Mouse (Mus musculus) CD4-positive, CD25-positive, alpha-beta regulatory T cell, adult 4 months (primary cell): ENCODE measurements at regions not wholly inside any gene's neighbourhood (a gene's known extent, or its start where the extent isn't known, plus 50 kb on each side); places are given as distances from the start of the nearest gene placed in this dataset.

Source experiments
- ATAC-seq: one replicate; pipeline ENCODE4 v1.8.0; 2017

DNA sequence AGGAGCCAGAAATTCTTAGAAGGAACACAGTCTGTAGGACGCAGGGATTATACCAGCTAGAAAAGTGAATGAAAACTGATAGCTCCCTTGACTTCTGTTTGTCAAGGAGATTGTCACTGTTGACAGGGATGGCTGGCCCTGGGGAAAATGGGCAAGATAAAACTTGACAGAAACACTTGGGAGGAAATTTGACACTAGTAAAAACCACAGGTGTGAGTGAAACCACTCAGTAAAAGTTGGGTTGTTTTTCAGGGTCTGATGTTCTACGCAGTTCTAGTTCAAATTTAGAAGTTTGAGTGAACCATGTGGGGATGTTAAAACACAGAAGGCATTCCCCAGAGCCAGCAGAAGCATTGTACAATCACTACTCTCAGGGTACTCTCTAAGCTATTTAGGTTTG lies 246.6 kb upstream of the Prep start:
- no peak for ATAC-seq

DNA sequence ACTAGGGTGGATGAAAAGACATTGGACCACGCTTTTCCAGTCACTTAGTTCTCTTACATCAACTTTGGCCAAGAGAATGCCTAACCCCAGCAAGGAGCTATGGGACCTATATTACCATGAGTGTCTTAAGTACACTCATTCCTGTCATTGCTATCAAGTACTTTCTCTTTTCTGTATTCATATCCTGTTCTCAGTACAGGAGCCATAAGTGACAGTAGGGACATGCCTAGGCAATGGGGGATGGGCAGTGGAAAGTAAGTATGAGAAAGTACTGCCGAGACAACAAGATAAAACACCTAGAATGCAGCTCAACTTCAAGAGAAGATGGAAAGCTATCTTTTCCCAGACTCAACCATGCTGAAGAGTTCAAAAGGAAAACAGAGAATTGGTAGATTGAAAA lies 247.6 kb upstream of the Prep start:
- no peak for ATAC-seq

DNA sequence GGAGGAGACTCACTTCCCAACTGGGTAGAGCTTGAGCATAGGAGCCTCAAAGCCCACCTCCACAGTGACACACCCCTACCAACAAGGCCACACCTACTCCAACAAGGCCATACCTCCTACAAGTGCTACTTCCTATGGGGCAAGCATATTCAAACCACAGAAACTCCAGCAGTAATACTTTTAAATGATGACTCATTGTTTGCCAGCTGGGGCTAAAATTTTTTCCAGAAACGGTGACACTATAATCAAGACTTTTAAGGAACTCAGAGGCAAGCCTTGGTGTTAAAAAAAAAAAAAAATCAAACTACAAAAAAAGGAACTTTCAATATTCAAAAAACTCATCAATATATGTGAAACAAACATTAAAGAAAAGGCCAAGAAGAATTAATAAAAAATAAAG lies 248.4 kb upstream of the Prep start:
- ATAC-seq: no peak

DNA sequence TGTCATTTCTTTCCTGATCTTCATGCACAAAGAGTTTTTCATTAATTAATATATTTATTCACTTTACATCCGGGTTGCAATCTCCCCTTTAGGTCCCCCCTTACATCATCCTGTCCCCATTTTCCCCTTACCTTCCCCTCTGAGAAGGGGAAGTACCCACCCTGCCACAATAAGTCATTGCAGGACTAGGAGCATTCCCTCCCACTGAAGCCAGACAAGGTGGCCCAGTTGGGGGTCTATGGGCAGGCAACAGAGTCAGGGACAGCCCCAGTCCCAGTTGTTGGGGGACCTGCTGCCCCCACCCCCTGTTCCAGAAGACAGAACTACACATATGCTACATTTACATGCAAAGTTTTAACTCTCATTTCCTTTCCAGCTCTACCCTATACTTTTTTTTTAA lies 267.9 kb upstream of the Prdm1 start:
- no peak for ATAC-seq

DNA sequence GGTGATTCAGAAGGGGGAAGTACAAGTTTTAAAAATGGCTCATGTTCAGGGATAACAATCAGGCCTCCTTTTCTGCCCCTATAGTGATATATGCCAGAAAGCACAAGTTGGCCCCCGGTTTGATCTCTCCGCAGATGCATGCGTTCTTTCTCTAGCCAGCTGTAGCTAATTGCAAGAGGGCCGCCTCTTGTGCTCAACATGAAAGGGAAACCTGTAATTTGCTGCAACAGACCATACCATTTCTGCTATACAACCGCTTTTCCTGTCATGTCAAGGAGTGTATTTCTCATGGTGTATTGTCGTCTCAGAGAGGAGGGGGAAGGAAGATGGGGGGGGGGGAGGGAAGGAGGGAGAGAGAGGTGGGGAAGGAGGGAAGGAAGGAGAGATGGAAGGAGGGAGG lies 257.1 kb upstream of the Prdm1 start:
- no peak for ATAC-seq

DNA sequence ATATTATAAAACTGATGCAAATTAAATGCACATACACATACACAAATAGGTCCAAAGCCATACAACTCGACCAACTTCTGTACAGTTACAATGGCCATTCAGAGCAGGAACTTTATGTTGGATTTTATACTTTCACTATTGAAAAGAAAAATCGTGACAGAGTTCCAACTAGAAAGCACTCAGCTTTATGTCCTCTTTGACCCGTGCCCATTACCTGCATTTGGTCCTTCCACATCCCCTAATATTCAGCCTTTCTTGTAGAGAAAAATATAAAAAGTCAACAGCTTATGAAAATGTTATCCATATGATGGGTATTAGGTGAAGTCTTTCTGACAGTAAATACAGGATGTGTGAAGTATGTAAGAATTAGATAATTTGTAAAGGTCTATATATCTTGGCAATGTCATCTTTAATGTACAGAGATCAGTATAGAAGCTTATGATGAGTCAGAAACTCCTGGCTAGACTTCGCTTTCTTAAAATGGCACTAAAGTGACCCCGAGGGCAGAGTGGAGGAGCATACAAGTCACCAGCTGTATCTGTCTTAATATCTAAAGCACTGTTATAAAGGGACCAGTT lies 252.2 kb upstream of the Prdm1 start:
- ATAC-seq: no peak

DNA sequence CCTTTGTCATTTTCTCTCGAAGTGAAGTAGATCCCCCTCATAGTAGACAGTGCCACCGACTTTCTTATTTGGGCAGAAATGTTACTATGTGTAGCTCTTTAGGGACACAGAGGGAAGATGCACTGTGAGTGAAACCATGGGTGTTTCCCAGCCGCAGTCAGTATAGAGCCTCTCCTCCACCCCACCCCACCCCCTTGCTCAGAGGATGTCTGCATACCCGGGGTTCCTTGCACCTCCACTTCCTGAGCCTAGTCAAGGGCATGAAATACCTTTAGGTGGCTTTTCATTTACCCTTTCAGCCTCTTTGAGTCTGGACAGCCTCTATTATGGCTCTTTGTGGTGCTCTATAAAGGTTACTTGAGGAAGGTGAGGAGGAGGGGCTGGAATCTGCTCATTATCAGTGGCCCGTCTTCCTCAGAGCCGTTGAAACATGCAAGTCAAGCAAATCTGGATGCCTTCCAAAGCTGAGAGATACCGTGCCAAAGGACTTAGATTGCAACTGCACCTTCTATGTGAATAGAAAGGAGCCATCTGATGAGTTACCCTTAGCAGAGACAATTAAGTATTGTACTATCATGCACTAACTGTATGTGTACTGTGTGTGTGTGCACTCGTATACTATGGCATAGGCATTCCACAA lies 251.4 kb upstream of the Prdm1 start:
- ATAC-seq: no peak

DNA sequence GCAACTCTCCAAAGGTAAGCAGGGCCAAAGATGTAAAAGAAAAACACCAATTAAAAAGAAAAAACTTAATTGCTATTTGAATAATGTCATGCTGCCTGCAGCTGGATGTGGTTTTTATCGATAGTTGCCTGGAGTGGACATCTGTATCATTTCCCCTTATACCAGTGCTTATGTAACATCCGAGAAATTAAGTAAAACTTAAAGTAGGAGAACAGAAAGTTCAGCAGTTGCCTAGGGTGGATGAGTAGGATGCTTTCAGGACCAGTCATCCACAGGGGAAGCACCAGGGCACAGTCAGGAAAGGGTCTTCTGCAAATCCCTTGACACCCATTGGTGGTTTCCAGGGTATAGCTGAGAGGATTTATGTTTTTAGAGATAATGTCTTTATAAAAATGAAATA lies 248.9 kb upstream of the Prdm1 start:
- ATAC-seq: no peak

DNA sequence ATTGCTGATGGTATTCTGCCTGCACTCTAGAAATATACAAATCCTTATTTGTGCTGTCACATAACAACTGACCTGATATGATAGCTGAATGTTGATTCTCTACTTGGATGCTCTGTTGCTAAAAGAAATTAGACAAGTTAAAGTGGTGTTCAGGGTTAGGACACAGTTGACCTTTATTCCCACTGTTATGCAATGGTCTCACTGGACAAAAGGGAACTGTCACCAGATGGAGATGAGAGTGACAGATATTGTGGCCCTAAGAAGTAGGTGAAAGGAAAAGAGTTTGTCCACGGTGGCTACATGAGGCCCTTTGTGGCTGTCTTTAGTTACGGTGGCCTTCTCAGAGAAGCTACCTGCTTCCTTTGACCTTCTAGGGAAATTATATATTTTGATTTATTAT lies 247.9 kb upstream of the Prdm1 start:
- ATAC-seq: no peak

DNA sequence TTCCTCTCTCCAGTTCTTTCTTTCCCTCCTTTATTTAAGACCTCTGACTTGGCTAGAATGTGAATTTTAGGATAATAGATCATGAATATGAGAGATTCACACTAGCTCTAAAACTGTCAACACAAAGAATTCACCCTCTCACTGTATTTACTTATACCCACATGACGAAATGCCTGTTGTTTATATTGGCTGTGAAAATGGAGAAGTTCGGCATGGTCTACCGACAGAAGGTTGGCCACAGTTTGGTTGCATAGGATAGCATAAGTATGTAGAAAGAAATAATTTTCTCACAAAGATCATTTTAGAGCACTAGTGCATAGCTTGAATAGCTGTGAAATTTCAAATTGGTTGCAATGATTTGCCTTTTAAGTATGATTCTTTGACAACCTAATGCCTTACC lies 237.2 kb upstream of the Prdm1 start:
- no peak for ATAC-seq

DNA sequence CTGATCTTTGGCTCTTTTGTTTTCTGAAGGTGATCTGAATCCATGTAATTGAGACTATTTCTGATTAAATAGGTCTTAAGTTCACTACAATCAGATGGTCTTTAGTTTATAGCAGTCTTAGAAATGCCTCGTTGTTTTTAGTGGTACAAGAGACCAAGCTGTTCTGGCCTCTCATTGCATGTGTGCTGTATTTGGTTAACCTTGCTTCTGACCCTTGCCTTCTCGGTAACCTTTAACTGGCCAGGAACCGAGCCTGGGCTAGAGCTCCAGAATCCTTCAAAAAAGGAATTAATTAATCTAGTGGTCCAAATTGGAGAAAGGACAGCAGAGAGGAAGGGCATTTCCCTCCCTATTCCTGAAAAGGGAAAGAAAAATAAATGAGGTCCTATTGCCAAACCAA lies 234.8 kb upstream of the Prdm1 start:
- ATAC-seq: no peak

DNA sequence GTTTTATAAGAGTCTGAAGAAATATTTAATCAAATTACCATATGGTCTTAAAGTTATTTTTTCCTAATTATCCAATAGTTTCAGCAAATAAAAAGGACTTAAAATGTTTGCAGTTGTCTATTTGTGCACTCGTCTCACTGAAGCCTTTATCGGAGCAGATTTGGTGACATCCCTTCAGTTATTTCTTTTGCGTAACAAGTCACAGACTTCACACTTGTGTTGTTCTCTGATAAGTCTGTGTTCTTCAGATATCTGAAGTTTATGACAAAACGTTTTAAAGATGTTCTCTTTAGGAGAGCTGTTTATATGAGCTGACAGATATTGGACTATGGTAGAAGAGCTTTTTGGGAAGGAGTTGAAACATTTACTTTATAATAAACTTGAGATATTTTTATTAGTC lies 233.8 kb upstream of the Prdm1 start:
- ATAC-seq: no peak

DNA sequence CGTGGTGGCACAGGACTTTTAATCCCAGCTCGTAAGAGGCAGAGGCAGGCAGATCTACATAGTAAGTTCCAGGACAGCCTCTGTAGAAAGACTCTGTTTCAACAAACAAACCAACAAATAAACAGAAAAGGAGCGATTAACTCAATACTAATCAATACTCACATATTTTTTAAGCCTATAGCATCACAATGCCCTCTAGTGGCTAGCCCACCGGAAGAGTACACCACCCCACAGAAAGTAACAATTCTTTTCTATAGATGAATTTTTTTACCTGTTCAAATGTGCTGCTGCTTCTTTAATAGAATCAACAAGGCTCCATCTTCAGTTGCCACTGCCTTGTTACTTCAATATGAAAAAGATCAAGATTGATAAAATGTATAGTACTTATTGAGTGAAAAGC lies 233.0 kb upstream of the Prdm1 start:
- no peak for ATAC-seq

DNA sequence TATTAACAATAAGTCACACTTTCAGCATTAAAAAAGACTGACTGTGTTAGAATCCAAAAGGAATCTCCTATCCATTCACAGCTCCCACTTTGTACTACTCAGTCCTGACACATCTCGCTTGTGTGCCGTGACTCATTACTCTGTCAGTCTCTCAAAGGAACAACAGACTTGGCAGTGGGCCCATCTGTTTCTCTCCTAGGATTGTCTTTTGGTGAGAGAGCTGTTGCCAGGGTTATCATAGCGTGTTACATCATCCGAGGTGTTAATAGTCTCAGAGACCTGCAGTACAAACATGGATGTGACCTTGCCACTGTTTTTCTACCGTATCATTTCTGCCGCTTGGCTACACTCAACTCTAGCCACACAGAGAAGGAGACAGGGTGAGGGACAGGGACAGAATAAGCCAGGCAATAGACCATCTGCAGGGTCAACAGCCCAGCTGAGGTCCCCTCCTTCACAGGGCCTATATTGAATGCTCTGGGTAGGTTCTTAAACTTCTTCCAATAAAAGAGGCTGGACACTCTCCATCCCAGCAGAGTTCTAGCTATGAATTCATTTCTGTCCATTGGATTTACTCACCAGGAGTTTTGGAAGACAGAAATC lies 227.2 kb upstream of the Prdm1 start:
- ATAC-seq: no peak

DNA sequence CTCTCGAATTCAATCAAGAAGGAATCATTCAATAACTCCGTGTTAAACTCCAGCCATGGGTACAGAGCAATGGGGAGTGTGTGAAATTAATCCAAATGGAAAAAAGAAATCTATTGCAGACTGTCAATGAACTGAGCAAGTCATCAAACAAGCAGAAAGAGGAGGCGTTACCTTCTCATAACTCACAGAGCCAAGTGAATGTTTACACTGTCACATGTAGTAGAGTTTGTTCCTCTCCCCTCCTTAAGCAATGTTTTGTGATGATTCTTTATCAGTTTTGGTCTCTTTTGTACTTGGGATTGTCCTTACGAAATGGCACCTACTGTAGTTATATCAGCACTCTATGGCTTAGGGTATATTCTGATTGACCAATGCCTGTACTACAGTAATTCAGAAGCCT lies 226.6 kb upstream of the Prdm1 start:
- no peak for ATAC-seq

DNA sequence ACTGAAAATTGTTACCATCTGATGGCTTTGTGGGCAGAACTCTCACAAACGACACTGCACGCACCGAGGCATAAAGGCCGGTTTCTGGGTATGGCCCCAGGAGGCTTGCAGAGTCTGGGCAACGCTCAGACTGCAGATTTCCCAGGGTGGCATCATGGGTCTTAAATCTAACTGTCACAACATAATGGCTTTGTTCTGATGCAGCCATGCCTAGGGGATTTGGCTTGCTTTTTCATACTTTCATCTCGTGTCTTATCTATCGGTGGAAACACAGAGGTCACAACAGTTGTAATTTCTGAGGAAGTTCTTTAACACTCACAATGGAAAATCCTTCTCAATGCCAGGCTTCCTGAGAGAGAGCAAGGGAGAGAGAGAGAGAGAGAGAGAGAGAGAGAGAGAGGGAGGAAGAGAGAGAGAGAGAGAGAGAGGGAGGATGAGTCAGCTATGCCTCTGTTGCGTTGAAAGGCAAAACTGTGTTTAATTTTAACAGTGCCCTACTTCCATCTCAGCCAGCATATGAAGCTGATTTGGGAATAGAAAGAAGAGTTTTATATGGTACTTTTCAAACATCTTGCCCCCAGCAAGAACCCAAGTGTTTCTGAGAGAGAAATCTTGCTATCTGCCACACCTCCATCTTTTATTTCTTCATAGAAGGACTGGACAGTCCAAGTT lies 224.6 kb upstream of the Prdm1 start:
- no peak for ATAC-seq

DNA sequence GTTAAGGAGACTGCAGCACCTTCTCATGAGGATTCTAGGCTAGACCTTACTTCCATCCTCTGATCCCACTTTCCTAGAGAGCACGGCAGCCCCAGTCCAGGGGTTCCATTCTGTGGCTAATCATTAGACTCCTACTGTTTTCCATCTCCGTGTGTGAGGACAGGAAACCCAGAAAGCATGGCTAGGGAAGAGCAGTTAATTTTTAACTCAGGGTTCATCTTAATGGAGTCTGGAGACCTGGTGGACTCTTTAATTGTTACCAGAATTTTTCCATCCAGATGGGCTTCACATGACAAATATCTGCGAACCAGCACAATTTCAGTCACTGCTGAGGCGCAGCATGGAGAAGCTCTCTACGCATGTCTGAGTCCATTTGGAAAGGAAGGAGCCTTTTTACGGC lies 222.8 kb upstream of the Prdm1 start:
- no peak for ATAC-seq

DNA sequence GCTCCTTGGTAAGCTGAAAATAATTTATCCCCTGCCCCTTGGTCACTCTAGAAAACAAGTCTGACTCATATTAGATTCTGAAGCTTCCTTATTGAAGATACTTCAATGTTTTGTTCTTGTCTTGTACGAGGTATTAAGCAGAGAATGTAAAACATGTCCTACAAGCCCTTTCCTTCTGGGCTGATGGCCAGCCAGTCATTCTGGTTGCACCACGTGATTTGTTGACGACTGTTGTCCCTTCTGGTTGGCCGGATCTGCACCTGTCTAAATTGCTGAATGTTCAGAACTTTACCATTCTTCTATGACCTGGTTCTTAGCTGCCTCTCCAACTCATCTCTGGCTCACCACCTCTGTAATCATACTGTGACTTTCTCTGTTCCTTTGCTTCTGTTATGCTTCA lies 220.9 kb upstream of the Prdm1 start:
- no peak for ATAC-seq

DNA sequence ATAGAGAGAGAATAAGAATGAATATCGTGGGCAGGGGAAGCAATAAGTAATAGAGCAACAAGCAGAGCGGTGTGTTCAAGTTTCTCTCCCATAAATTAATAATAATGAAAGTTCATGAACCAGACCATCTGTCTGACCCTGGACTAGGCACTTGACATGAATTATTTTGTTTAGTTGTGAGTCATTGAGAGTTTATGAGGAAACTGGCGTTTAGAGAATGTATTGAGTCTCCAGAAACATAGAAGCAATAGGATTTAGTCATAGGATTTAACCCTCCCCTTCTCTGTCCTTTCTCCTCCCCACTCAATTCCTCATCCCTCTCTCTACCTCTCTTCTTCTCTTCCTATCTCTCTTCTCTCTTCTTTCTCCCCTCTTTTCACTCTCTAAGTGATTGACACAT lies 219.1 kb upstream of the Prdm1 start:
- ATAC-seq: no peak

DNA sequence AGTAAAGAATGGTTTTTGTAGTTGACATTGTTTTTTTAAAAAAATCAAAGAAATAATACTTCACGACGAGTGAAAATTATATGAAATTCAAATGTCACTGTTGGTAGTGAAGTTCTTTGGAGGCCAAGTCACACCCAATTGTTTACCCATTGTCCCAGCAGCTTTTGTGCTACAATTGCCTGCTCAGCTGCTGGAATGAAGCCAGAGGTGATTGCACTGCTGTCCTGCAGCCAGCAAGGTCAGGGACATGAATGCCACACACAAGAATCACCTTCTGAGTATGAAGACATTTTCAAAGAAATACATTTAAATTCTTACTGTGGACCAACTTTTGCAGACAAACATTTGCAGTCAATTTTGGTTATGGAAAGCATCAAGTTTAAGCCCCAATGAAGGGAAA lies 215.9 kb upstream of the Prdm1 start:
- no peak for ATAC-seq

DNA sequence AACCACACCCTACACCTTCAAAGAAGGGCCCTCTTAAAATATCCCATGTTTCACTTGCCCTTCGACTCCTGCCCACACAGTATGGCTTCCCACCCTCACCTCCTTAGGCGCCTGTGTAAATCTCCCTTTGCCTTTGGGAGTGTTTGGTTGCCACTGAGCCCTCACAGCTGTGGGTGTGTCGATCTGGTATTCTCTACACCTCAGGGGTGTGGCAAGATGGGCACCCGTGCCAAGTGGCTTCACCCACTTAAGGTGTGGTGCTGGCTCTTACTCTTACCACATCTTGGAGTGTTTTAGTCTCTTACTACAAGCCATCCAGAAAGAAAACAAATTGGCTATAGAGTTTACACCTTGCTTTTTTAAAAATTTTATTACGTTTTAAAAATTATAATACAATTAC lies 205.3 kb upstream of the Prdm1 start:
- ATAC-seq: no peak

DNA sequence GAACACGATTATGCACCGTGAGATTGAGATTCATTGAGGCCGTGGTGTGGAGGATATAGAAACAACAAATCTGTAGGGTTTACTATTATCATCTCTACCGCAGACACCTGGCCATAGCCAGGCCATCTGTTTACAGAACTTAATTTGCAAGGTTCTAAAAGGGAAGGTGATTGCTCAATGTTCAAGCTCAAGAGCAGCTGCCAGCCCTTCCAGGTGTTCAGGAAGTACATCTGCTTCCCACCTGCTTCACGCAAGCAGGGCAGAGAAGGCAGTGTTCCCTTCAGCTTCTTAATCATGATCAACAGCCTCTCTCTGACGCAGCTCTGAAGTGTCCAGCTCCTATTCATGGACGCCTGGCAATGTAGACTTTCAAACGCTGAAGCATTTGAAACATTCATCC lies 202.4 kb upstream of the Prdm1 start:
- ATAC-seq: no peak

DNA sequence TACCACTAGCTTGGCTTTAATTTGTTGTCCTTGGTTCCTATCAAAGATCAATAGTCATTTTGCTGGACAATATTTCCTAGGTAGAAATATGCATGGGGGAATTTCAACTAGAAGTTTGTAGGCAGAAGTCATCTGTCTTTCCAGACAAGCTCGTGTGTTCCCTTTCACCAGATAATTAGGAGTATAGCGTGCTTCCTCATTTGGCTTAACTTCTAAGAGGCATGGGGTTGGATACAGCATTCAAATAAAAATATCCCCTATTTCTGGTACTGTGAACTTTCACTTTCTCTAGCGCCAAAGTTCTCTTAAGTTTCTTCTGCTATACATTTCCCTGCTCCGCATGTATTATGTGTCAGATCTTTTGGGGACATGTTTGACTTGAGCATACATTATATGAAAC lies 200.7 kb upstream of the Prdm1 start:
- ATAC-seq: no peak

DNA sequence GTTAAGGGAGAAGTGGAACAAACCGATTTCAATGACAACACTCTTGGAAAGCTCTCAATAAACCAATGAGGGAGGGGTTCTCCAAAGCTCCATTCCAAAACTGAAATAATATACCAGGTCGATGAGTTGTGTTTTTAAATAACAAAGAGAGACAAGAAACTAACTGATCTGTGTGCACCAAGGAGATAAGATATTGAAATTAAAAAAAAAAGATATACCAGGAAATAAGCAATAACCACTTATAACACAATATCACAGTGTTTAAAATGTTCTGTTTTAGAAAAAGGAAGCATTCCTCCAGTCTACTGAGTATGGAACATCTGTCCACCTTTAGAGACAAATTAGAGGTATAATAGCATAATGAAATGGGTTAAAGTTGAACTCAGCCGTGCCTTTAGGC lies 196.3 kb upstream of the Prdm1 start:
- ATAC-seq: no peak
